Mouse (Mus musculus) cerebellum, adult 18-20 months (tissue): ENCODE measurements around the gene Snx29.

ENCODE experiments used
- DNase-seq, 2 experiments: peaks; one replicate each; pipeline ENCODE4 v3.0.0; 2021

Snx29 gene

GRCm38 (mm10) chr16:11603667-11604422 is 281.1 kb downstream of the Snx29 start:
- peak; percentile 26 to 31 for DNase-seq

GRCm38 (mm10) chr16:11612526-11613126 is 289.9 kb downstream of the Snx29 start:
- DNase-seq: no peak

- no peak for DNase-seq
These were observed 291.8 kb downstream of the Snx29 start for GRCm38 (mm10) chr16:11614401-11615014.

GRCm38 (mm10) chr16:11615633-11616032 is 292.9 kb downstream of the Snx29 start:
- peak; percentile 20 to 30 for DNase-seq

GRCm38 (mm10) chr16:11619951-11620350 is 297.2 kb downstream of the Snx29 start:
- DNase-seq: no peak

GRCm38 (mm10) chr16:11621042-11621441 is 298.3 kb downstream of the Snx29 start:
- no peak for DNase-seq

- no peak for DNase-seq
These were observed 299.0 kb downstream of the Snx29 start for GRCm38 (mm10) chr16:11621664-11622063.

GRCm38 (mm10) chr16:11623032-11623431 is 300.3 kb downstream of the Snx29 start:
- DNase-seq: no peak

GRCm38 (mm10) chr16:11624121-11624520 is 301.4 kb downstream of the Snx29 start:
- DNase-seq: no peak

GRCm38 (mm10) chr16:11626004-11626481 is 303.3 kb downstream of the Snx29 start:
- no peak for DNase-seq

- no peak for DNase-seq
These were observed 303.9 kb downstream of the Snx29 start for GRCm38 (mm10) chr16:11626616-11627015.

GRCm38 (mm10) chr16:11627866-11628638 is 305.3 kb downstream of the Snx29 start:
- peak in 1 of 2 experiments; percentile 27 for DNase-seq

- DNase-seq: no peak
These were observed 307.0 kb downstream of the Snx29 start for GRCm38 (mm10) chr16:11629704-11630103.

GRCm38 (mm10) chr16:11630489-11630888 is 307.8 kb downstream of the Snx29 start:
- no peak for DNase-seq

GRCm38 (mm10) chr16:11632205-11632747 is 309.6 kb downstream of the Snx29 start:
- no peak for DNase-seq

- DNase-seq: no peak
These were observed 313.6 kb downstream of the Snx29 start for GRCm38 (mm10) chr16:11636196-11636733.

GRCm38 (mm10) chr16:11636902-11637301 is 314.2 kb downstream of the Snx29 start:
- no peak for DNase-seq

GRCm38 (mm10) chr16:11637794-11638193 is 315.1 kb downstream of the Snx29 start:
- no peak for DNase-seq

GRCm38 (mm10) chr16:11638739-11639138 is 316.0 kb downstream of the Snx29 start:
- DNase-seq: peak; percentile 31 to 33

GRCm38 (mm10) chr16:11639936-11640335 is 317.2 kb downstream of the Snx29 start:
- DNase-seq: peak; percentile 32 to 39

GRCm38 (mm10) chr16:11643603-11644002 is 320.9 kb downstream of the Snx29 start:
- no peak for DNase-seq

- DNase-seq: no peak
These were observed 321.7 kb downstream of the Snx29 start for GRCm38 (mm10) chr16:11644399-11644798.
